Mouse (Mus musculus) ES-E14 (cell line): ENCODE measurements around the gene Scnn1b.

Experiments used
- CHD2 ChIP-seq: IDR thresholded peaks from 2 replicates; pipeline ENCODE4 v1.6.1; 2014; ENCODE audit warnings: mild to moderate bottlenecking, low read depth, low read length, inconsistent platforms
- ZNF384 ChIP-seq: IDR thresholded peaks from 2 replicates; pipeline ENCODE4 v1.6.1; 2012; ENCODE audit warnings: low read depth, low read length, inconsistent platforms

DNA sequence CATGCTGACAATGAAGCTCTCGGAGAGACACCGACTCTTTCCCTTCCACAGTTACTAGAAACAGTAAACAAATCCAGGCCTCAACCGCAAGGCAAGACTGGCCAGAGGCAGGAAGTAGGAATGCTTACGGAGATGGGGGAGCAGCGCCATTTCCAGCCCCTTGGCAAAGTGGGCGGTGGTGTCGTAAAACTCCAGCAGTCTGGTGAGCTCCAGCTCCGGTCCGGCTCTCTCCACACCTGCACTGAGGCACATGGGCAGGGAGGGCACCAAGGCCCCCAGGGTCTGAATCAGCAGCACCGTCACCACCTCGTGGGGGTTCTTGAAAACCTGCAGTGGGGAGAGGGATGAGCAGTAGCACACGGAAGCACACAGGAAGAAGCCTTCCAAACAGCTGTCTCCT, 91.0 kb downstream of the Scnn1b start:
- TF ChIP-seq CHD2 (no peak), ZNF384 (no peak)
